Mouse (Mus musculus) heart, embryonic 13.5 days (tissue): ENCODE data around the gene Abl2. TPM values are rescaled to one million over a fixed set of nuclear protein-coding genes. Genes with fewer than 3 reads are reported as not detected.
"Not testable (repeated sequence)": the region's sequence is repeated elsewhere in the genome, so short reads cannot be mapped to it uniquely, and the experiment has no call there.

ENCODE experiments used
- ATAC-seq: fragments of 200-750 bp; cut with Nextera tagmentation; 2 replicates; pipeline ENCODE4 v1.8.0; 2017; ENCODE audit warnings: moderate TSS enrichment; ENCODE audit not compliant: insufficient number of reproducible peaks, low FRiP score, low TSS enrichment; ENCODE audit errors: extremely low read depth
- H3K27ac ChIP-seq: fragments of 300-500 bp; sonication (generic); replicated peaks from 2 replicates; pipeline ENCODE4 v1.5.1; 2015; ENCODE audit warnings: moderate library complexity, mild to moderate bottlenecking, inconsistent platforms
- H3K27me3 ChIP-seq: fragments of 300-500 bp; sonication (generic); replicated peaks from 2 replicates; pipeline ENCODE4 v1.6.1; 2015; ENCODE audit warnings: mild to moderate bottlenecking, inconsistent platforms
- H3K36me3 ChIP-seq: fragments of 300-500 bp; sonication (generic); 2 replicates; pipeline ENCODE4 v1.6.1; 2015; ENCODE audit warnings: mild to moderate bottlenecking, inconsistent platforms
- H3K4me1 ChIP-seq: fragments of 300-500 bp; sonication (generic); 2 replicates; pipeline ENCODE4 v1.6.1; 2015; ENCODE audit warnings: inconsistent platforms
- H3K4me2 ChIP-seq: fragments of 300-500 bp; sonication (generic); 2 replicates; pipeline ENCODE4 v1.6.1; 2015; ENCODE audit warnings: inconsistent platforms, mild to moderate bottlenecking, moderate library complexity
- H3K4me3 ChIP-seq: fragments of 300-500 bp; sonication (generic); 2 replicates; pipeline ENCODE4 v1.5.1; 2015; ENCODE audit warnings: moderate library complexity, mild to moderate bottlenecking, inconsistent platforms
- H3K9ac ChIP-seq: fragments of 300-500 bp; sonication (generic); 2 replicates; pipeline ENCODE4 v1.6.1; 2015; ENCODE audit warnings: inconsistent platforms, mild to moderate bottlenecking, moderate library complexity
- H3K9me3 ChIP-seq: fragments of 300-500 bp; sonication (generic); 2 replicates; pipeline ENCODE4 v1.6.1; 2016; ENCODE audit warnings: inconsistent platforms
- WGBS: fragments of 180-500 bp; shearing (Covaris S2); methylation state at CpG from one replicate; pipeline ENCODE4 v1.1.7; 2015; ENCODE audit warnings: mixed read lengths; 5-methylcytosine and 5-hydroxymethylcytosine counted together
- polyA plus RNA-seq: library from polyadenylated mRNA; unstranded; fragments of >200 nt; fragmentation: Nextera tagmentation; extraction: Ambion mirVana; gene quantifications from 2 replicates; pipeline ENCODE4 v1.2.1, GENCODE M21; 2015

Abl2 gene
- polyA plus RNA-seq, 1 experiment from 2014 or later: 2.4 TPM

GRCm38 (mm10) chr1:156654735-156655530, 96.3 kb downstream of the Abl2 start:
- no peak overlapping the region for H3K4me3 ChIP-seq
- H3K27ac ChIP-seq: no peak overlapping the region
- 73% methylated on average over 13 of the region's 13 CpGs for WGBS
- no peaks in the 10 kb centered on the region for H3K9me3 ChIP-seq
- no peak for ATAC-seq
- H3K4me2 ChIP-seq: no peak overlapping the region
- peaks cover 30% of the 10 kb centered on the region for H3K36me3 ChIP-seq
- 0 out of 2 replicates have a peak, but pooled peaks cover 7% of the 10 kb centered on the region for H3K4me1 ChIP-seq
- H3K27me3 ChIP-seq: no peaks in the 10 kb centered on the region
- H3K9ac ChIP-seq: no peak overlapping the region

GRCm38 (mm10) chr1:156657523-156657922, 98.9 kb downstream of the Abl2 start:
- no peak for ATAC-seq
- no peaks in the 10 kb centered on the region for H3K27me3 ChIP-seq
- H3K36me3 ChIP-seq: peaks cover 23% of the 10 kb centered on the region; the same call in 1 of the 2 replicates
- H3K27ac ChIP-seq: no peak overlapping the region
- H3K9ac ChIP-seq: no peak overlapping the region
- H3K4me2 ChIP-seq: no peak overlapping the region
- H3K4me3 ChIP-seq: no peak overlapping the region
- H3K4me1 ChIP-seq: 0 out of 2 replicates have a peak, but pooled peaks cover 4% of the 10 kb centered on the region
- H3K9me3 ChIP-seq: no peaks in the 10 kb centered on the region
- WGBS: 81% methylated on average over 4 of the region's 4 CpGs

- no peaks in the 10 kb centered on the region for H3K9me3 ChIP-seq
- no peak overlapping the region for H3K4me3 ChIP-seq
- 80% methylated on average over 5 of the region's 5 CpGs for WGBS
- no peak overlapping the region for H3K4me2 ChIP-seq
- H3K4me1 ChIP-seq: 0 out of 2 replicates have a peak, but pooled peaks cover 4% of the 10 kb centered on the region
- no peaks in the 10 kb centered on the region for H3K27me3 ChIP-seq
- H3K9ac ChIP-seq: no peak overlapping the region
- no peak for ATAC-seq
- H3K27ac ChIP-seq: no peak overlapping the region
- H3K36me3 ChIP-seq: peaks cover 23% of the 10 kb centered on the region; the same call in 1 of the 2 replicates
Measured at GRCm38 (mm10) chr1:156658676-156659075, 100.1 kb downstream of the Abl2 start.

GRCm38 (mm10) chr1:156659906-156660659, 101.5 kb downstream of the Abl2 start:
- Histone ChIP-seq H3K9me3 (no peaks in the 10 kb centered on the region), H3K9ac (no peak overlapping the region), H3K27ac (no peak overlapping the region), H3K4me3 (no peak overlapping the region), H3K4me1 (0 out of 2 replicates have a peak, but pooled peaks cover 4% of the 10 kb centered on the region), H3K4me2 (no peak overlapping the region), H3K36me3 (peaks cover 13% of the 10 kb centered on the region; the same call in 1 of the 2 replicates), H3K27me3 (no peaks in the 10 kb centered on the region)
- ATAC-seq: no peak
- 74% methylated on average over 13 of the region's 13 CpGs for WGBS

GRCm38 (mm10) chr1:156660660-156661236, 102.2 kb downstream of the Abl2 start:
- not testable (repeated sequence) for H3K27ac ChIP-seq, H3K4me2 ChIP-seq
- 67% methylated on average over 21 of the region's 21 CpGs for WGBS

GRCm38 (mm10) chr1:156665777-156666176, 107.2 kb downstream of the Abl2 start:
- no peak overlapping the region for H3K27ac ChIP-seq
- H3K4me2 ChIP-seq: no peak overlapping the region
- ATAC-seq: no peak
- H3K27me3 ChIP-seq: no peaks in the 10 kb centered on the region
- WGBS: 81% methylated on average over 8 of the region's 8 CpGs
- H3K9ac ChIP-seq: no peak overlapping the region
- H3K4me3 ChIP-seq: no peak overlapping the region
- H3K36me3 ChIP-seq: no peaks in the 10 kb centered on the region
- no peaks in the 10 kb centered on the region for H3K9me3 ChIP-seq
- peaks cover 28% of the 10 kb centered on the region for H3K4me1 ChIP-seq

More at GRCm38 (mm10) chr1:156660660-156661236, 102.2 kb downstream of the Abl2 start:
- not testable (repeated sequence) for ATAC-seq, H3K9me3 ChIP-seq, H3K4me1 ChIP-seq, H3K9ac ChIP-seq, H3K4me3 ChIP-seq, H3K27me3 ChIP-seq
- H3K36me3 ChIP-seq: peaks cover 13% of the 10 kb centered on the region; the same call in 1 of the 2 replicates

GRCm38 (mm10) chr1:156667141-156667926, 108.7 kb downstream of the Abl2 start:
- ATAC-seq: no peak
- 61% methylated on average over 23 of the region's 23 CpGs for WGBS
- peak overlapping the region; percentile 67 for H3K27ac ChIP-seq
- H3K4me2 ChIP-seq: peak overlapping the region; percentile 38
- 0 out of 2 replicates have a peak overlapping the region, but pooled peaks have one; percentile 40 for H3K9ac ChIP-seq
- H3K9me3 ChIP-seq: no peaks in the 10 kb centered on the region
- no peak overlapping the region for H3K4me3 ChIP-seq
- H3K27me3 ChIP-seq: no peaks in the 10 kb centered on the region
- no peaks in the 10 kb centered on the region for H3K36me3 ChIP-seq
- H3K4me1 ChIP-seq: peaks cover 28% of the 10 kb centered on the region

- Histone ChIP-seq H3K27ac (no peak overlapping the region), H3K4me1 (peaks cover 37% of the 10 kb centered on the region), H3K9me3 (no peaks in the 10 kb centered on the region), H3K9ac (no peak overlapping the region), H3K4me2 (no peak overlapping the region), H3K27me3 (no peaks in the 10 kb centered on the region), H3K4me3 (no peak overlapping the region), H3K36me3 (no peaks in the 10 kb centered on the region)
- ATAC-seq: no peak
- WGBS: 34% methylated on average over 5 of the region's 5 CpGs
Measured at GRCm38 (mm10) chr1:156668602-156669001, 110.0 kb downstream of the Abl2 start.

GRCm38 (mm10) chr1:156669208-156669983, 110.8 kb downstream of the Abl2 start:
- H3K4me1 ChIP-seq: peaks cover 38% of the 10 kb centered on the region
- H3K9me3 ChIP-seq: no peaks in the 10 kb centered on the region
- no peak overlapping the region for H3K4me3 ChIP-seq

GRCm38 (mm10) chr1:156671921-156672320, 113.3 kb downstream of the Abl2 start:
- ATAC-seq: no peak
- no peak overlapping the region for H3K4me2 ChIP-seq
- H3K9ac ChIP-seq: no peak overlapping the region
- 80% methylated on average over 3 of the region's 3 CpGs for WGBS
- no peak overlapping the region for H3K4me3 ChIP-seq
- no peaks in the 10 kb centered on the region for H3K9me3 ChIP-seq
- no peaks in the 10 kb centered on the region for H3K36me3 ChIP-seq
- H3K27ac ChIP-seq: no peak overlapping the region
- no peaks in the 10 kb centered on the region for H3K27me3 ChIP-seq
- H3K4me1 ChIP-seq: peaks cover 43% of the 10 kb centered on the region

More at GRCm38 (mm10) chr1:156669208-156669983, 110.8 kb downstream of the Abl2 start:
- H3K4me2 ChIP-seq: no peak overlapping the region
- no peak for ATAC-seq
- 52% methylated on average over 11 of the region's 11 CpGs for WGBS
- H3K9ac ChIP-seq: no peak overlapping the region
- H3K27me3 ChIP-seq: no peaks in the 10 kb centered on the region
- no peaks in the 10 kb centered on the region for H3K36me3 ChIP-seq
- no peak overlapping the region for H3K27ac ChIP-seq
